Mouse (Mus musculus): Measurements from ENCODE around the gene Clgn.

The Clgn gene

DNA sequence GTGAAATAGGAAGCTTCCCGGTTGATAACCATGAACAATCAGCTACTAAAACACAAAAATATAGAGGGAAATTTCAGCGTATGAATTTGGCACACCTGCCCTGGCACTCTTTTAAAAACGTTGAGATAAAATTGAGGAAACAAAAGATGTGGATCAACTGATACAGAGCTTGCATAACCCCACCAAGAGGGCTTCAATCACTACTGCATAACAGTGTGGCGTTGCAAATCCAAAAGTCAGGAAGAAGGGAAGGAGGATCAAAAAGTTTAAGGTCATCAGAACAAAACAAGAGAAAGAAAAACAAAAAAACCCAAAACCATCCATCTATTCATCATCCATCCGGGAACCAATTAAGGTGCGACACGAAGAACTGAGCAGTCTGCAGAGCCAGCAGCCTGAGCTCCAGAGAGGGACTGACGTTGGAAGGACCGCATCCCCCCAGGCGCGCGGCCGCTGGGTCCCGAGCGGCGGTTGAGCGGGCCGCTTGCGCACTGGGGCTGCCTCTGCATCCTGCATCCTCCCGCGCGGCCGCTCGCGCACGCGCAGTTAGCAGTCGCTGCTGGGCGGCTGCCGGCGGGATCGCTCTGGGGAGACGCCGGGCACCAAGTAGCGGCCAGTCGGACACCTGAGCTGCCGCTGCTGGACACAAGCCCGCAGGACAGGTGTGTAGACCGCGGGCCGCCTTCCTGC, at the start of gene Clgn:
Gene Clgn, plus strand, starts transcription at position 552 of the 690 bp plus-strand sequence.
- peak; percentile 54 for DNase-seq (ENCODE audit: low spot score)

DNA sequence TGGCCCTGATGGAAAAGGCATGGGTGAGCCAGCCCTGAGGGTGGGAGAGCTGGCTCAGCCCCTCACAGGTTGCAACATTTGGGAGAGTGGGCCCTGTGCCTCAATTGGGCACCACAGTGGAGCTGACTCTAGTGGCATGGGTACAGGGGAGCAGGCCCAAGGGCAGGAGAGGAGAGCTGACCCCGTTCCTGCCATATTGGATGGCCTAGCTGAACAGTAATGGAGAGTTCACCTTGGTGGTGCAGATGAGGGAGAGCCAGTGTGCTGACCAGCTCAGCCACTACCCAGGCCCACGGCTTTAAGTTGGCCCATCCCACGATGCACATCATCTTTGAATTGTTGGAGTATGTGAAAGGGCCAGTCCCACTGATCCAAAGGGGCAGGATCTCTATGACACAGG, 47.6 kb upstream of the Clgn start:
- no peak for DNase-seq (ENCODE audit: low spot score)

- DNase-seq (ENCODE audit: low spot score): no peak
Measured at GRCm38 (mm10) chr8:83342693-83343092, 47.0 kb upstream of the Clgn start.

DNA sequence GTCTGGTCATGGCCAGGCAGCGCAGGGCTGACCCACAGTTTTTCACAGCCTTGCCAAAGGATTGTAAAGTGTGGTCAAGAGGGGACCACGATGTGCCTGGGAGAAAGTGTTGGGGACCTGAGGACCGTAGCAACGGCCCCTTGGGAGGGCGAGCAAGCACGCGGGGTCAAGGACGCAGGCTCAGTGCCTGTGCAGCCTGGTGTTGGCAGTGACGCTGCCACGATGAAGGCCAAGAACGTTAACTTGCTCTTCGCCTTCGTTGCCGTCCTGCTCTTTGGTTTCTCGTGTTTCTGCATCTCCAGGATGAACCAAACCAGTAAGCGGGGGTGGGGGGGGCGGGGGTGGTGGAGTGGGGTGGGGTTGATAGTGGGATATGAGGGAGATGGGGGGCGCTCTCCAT, 41.4 kb upstream of the Clgn start, which contains the start of gene Mgat4d:
Gene Mgat4d, plus strand, starts transcription at position 209 of the 400 bp plus-strand sequence.
- no peak for DNase-seq (ENCODE audit: low spot score)

GRCm38 (mm10) chr8:83351315-83351714, 38.4 kb upstream of the Clgn start:
- DNase-seq (ENCODE audit: low spot score): no peak

- no peak for DNase-seq (ENCODE audit: low spot score)
Measured at GRCm38 (mm10) chr8:83363156-83363769, 26.4 kb upstream of the Clgn start.

DNA sequence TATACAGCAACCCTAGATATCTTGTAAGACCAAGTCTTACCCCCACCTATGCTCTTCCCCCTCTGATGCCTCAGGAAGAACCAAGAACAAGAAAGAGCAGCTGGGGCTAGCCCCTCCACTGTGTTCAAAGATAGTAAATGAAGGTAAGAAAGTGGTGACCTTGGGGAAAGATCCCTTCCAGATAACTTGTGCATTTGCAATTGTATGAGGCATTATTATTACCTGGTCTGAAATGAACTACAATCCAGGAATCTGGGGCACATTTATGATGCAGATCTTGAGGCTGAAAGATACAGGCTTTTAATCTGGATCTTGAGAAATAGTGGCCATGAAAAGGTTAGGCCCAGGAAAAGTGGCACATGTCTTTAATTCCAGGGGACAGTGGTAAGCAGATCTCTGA, 12.4 kb upstream of the Clgn start:
- DNase-seq (ENCODE audit: low spot score): no peak

- DNase-seq (ENCODE audit: low spot score): no peak
Measured at GRCm38 (mm10) chr8:83380141-83380540, 9.5 kb upstream of the Clgn start.

GRCm38 (mm10) chr8:83381016-83381415, 8.7 kb upstream of the Clgn start:
- no peak for DNase-seq (ENCODE audit: low spot score)

DNA sequence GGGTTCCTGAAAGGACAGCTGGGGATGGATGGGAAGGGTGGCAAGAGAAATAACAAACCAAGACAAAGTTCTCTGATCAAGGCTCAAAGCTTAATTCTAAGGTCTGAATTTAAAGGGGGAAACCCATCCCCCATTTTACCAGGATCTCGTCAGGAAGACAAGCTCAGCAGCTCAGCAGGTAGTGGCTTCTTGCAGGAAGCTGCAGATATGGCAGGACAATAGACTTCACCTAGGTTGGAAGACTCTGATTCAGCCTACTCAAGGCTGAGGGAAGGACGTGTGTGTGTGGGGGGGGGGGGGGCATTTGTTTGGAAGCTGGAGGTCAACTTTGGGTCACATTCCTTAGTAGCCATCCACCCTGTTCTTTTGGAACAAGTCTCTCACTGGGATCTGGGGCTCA, 6.8 kb upstream of the Clgn start:
- DNase-seq (ENCODE audit: low spot score): no peak

DNA sequence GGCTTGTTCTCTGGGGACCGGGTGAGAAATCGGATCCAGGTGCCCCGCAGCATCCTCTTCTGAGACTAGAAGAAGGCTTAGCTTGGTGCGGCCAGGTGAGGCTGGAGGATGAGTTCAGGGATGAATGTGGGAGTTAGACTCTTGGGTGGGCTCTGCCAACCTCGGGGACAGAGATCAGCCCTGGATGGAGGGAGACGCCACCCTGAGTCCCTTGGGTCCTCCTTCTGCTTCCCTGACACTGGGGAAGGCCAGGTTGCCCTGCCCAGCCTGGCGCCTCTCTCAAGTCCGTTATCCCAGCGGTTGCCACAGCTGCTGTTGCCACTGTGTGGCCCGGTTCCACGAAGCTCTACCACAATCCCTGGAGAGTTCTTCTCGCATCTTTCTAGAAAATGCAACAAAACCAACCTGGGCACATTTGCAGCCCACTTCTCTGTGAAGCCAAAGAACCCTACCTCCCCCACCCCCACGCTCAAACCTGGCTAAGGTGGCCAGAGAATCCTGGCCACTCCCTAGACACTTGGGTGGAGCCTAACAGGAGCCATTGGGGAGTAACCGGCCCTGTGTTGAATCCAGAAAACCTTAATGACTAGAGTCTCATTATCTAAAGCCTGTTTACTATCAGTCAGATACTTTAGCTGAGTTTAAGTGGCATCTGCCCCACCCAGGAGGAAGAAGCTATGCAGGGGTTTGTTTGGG, 487 bp downstream of the Clgn start:
- no peak for DNase-seq (ENCODE audit: low spot score)

GRCm38 (mm10) chr8:83392521-83392920, 2.9 kb downstream of the Clgn start:
- DNase-seq (ENCODE audit: low spot score): no peak

GRCm38 (mm10) chr8:83394325-83394724, 4.7 kb downstream of the Clgn start:
- no peak for DNase-seq (ENCODE audit: low spot score)

DNA sequence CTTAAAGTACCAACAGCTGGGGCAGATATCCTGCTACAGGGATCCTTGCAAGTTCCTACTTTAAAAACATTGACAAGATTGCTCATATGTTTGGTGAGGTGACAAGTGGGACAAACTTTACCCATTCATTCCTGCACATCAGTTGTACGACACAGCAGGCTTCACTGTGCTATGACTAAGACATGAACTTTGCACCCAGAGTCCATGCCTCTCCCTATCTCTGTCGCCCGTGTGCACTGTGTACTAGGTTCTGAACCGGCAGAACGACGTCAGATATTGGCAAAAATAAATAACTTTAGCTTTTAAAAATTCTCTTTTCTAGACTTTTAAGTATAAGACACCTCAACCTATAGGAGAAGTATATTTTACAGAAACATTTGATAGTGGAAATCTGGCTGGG, 7.0 kb downstream of the Clgn start:
- no peak for DNase-seq (ENCODE audit: low spot score)

DNA sequence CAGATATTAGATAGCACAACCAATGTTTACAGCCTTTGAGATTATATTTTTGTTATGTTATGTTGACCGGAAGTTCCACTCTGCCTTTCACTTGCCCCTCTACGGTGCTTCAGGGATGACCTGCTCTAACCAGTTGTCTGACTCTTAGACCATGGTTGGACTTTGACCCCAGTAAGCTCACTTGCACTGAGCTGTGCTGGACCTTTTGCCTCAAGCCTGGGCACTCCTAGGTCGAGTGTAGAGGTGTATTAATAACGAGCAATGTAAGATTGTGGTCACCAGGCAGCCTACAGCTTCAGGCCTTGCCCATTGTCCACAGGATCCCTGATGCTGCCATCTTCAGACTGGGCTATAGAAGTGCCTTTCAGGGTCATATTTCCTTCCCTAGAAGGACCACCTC, 8.1 kb downstream of the Clgn start:
- DNase-seq (ENCODE audit: low spot score): no peak

GRCm38 (mm10) chr8:83405548-83405947, 15.9 kb downstream of the Clgn start:
- no peak for DNase-seq (ENCODE audit: low spot score)

- no peak for DNase-seq (ENCODE audit: low spot score)
Measured at GRCm38 (mm10) chr8:83406836-83407235, 17.2 kb downstream of the Clgn start.

GRCm38 (mm10) chr8:83408496-83408895, 18.8 kb downstream of the Clgn start:
- no peak for DNase-seq (ENCODE audit: low spot score)

DNA sequence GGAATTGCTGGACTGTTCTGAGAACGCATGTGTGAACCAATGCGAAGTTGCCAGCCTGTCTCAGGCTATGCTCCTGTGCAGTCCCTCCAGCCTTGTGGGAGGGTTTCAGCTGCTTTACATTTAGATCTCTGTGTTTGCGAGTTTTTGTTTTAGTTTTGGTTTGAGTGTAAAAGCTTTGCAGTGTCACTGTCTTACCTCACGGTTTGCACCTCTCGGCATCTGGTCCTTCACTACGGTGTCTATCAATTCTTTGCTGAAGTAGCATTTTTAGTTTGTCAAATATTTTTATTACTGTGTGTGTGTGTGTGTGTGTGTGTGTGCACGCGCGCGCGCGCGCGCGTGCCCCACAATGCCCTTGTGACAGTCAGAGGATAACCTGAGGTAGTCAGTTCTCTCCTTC, 27.2 kb downstream of the Clgn start:
- no peak for DNase-seq (ENCODE audit: low spot score)

GRCm38 (mm10) chr8:83417970-83418369, 28.3 kb downstream of the Clgn start:
- no peak for DNase-seq (ENCODE audit: low spot score)

DNA sequence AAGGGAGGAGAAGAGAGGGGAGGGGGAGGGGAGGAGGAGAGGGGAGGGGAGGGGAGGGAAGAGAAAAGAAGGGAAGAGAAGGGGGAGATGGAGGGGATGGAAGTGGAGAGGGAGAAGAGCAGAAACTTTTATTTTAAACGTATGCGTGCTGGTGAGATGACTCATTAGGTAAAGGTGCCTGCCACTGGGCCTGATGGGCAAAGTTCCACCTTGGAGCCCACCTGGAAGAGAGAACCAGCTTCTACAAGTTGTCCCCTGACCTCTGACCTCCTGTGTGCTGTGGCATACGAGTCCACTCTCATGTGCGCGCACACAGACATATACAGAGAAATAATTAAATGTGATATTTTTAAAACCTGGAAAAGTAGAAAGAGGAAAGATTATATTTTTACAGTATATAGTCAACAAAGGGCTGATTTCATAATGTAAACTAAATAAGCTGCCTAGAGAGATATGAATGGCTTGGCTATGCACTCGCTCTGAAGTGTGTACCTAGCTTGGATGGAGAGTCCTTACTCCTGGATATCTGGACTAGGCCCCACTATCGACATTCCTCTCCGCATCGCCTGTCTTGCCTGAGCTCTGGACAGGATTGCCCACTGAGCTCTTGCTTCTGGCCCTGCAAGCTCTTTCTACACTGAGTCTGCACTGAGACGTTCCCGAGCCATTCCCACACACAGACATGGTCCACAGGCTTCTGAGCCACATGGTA, 29.3 kb downstream of the Clgn start:
- no peak for DNase-seq (ENCODE audit: low spot score)

DNA sequence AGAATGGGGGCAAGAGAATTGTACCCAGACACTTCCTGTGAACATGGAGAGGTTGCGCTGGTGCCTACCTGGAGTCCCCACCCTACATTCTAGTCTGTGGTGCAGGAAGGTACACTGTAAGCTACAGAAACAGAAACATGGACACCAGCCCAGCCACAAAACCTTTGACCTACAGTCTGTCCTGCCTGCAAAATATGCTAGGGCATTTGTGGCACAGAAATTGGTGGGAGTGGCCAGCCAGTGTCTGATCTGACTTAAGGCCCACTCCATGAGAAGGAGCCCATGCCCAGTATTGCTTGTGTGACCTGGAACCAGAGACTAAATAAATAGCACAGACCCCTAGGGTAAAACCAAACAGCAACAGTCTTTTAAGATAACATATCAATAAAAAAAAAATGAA, 31.7 kb downstream of the Clgn start:
- DNase-seq (ENCODE audit: low spot score): no peak
